Mouse (Mus musculus) brain, embryonic 18.5 days (tissue): Measurements from ENCODE around the gene Olfr748.
"Not testable (repeated sequence)": the region's sequence is repeated elsewhere in the genome, so short reads cannot be mapped to it uniquely, and the experiment has no call there.

Source experiments
- DNase-seq: peaks from one replicate; pipeline ENCODE4 v3.0.0-alpha.2; 2012; ENCODE audit warnings: low read depth, low spot score

Olfr748 gene

GRCm38 (mm10) chr14:50707073-50707472 is at the start of gene Olfr748:
Olfr748 (plus strand) TSS chr14:50707373.
- DNase-seq = no peak

DNA sequence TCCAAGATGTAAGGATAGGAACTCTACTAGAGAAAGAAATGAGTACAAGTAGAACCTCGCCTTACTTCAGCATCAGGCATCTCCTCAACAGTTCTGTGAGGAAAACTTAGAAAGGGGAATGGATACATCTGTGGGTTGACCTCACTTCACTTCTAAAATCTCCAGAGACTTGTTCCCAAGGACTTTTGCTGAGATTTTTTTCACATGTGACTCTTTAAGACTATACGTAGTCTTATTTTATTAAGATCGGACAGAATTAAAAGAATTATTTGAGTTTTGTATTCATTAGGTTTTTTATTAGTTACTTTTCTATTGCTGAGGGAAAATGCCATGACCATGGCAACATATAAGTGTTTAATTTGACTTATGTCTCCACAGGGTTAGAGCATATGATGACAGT is 14.1 kb upstream of the Olfr748 start, which contains the start of gene Olfr747:
Gene Olfr747, minus strand, starts transcription at position 101 of the 400 bp plus-strand sequence.
- DNase-seq = no peak

DNA sequence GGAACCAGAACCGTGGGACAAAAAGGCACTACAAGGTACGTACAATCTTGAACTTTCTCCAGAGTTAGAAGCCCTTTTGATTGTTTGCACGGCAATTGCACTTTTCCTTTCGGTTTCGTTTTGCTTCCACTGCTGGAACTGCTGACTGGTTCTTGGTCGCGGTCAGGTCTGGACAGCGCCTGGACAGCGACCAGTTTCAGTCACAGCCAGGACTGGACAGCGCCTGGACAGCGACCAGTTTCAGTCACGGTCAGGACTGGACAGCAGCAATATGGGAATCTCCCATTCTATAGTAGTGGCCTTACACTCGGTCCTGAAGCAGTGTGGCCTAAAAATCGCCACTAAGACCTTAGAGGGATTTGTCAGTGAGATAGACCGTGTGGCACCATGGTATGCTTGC is 12.7 kb downstream of the Olfr748 start:
- not testable (repeated sequence) for DNase-seq

GRCm38 (mm10) chr14:50722371-50722770 is 15.2 kb downstream of the Olfr748 start:
- not testable (repeated sequence) for DNase-seq

DNA sequence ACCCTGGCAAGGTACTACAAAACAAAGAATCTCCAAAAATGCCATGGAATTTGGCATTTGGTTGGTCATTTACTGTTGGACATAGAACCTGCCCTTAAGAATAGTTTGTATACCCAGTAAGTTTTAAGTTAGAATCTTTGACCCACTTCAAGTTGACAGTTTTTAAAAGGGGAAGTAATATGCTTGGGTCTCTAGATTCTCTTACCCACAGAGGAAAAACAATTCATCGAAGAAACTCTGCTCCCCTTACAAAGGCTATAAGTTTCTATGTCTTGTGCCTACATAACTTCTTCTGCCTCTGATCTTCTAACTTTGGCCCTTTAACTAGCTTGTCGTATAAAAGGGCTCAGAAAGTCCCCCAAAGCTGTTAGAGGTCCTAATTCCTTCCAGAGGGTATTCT is 33.2 kb downstream of the Olfr748 start:
- DNase-seq = no peak

DNA sequence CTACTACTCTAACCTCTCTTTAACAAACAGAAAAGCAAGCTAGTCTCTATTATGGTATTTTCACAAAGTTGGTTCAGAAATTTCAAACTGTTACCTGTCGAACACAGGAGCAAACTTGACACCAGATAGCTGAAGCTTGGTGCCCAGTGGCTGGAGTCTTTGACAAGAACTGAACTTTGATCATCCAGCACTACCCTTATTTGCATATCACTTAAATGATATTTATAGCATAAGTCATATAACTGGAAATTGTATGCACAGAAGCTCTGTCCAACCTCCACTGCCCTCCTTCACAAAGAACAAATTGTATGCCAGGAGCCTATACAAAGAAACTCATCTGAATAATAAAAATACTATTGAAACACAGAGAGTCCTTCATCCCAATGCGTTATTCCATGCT is 34.4 kb downstream of the Olfr748 start:
- DNase-seq = no peak

GRCm38 (mm10) chr14:50744994-50745393 is 37.8 kb downstream of the Olfr748 start, which contains the start of gene Olfr749:
Olfr749 (minus strand) TSS chr14:50745094.
- DNase-seq = no peak

- DNase-seq = no peak
Observed at GRCm38 (mm10) chr14:50758416-50759085, 51.4 kb downstream of the Olfr748 start.
